Mouse (Mus musculus) heart, postnatal 4 days (tissue): Measurements from ENCODE around the gene Drap1. TPM values are rescaled to one million over a fixed set of nuclear protein-coding genes. Genes with fewer than 3 reads are reported as not detected.

Experiments
- DNase-seq: peaks from one replicate; pipeline ENCODE4 v3.0.0; 2021
- total RNA-seq, 2 experiments: library from RNA; stranded (reverse); gene quantifications; 2 replicates each; pipeline ENCODE4 v1.2.3; 2021

Gene Drap1
- total RNA-seq, 2 experiments from 2014 or later = 231 to 246 TPM

GRCm38 (mm10) chr19:5448354-5449150, 23.8 kb upstream of the Drap1 start:
- no peak for DNase-seq

DNA sequence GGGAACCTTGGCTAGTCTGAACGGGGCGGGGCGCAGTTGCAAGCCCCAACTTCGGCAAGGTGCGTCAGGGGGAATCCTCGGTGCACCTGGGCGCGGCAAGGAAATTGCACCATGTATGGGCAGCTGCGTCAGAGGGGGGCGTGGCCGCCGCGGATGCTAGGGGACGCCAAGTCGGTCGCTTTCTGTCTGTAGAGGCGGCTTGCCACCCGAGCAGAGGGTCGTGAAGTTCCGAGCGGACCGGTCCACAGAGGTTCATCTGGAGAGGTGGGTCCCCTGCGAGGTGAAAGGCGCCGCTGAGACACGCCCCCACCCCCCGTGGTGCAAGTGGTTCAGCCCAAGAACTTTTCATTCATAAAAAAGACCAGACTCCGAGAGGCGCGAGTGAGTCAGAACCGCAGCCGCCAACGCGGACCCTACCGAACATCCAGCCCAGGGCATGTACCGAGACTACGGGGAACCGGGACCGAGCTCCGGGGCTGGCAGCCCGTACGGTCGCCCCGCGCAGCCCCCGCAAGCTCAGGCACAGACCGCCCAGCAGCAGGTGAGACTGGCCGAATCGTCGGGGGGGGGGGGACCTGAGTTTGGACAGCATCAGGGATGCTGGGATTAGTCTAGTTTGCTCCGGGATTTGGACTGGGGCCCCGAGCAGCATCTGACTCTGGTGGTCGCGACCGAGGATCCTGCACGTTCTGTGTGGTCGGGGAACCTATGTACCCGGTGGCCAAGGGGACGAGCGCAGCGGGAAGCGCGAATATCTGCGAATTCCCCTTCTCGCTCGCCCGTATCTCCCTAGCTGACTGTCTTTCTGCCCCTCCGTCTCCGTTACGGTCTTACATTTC, 23.0 kb upstream of the Drap1 start, which contains the start of gene Fosl1:
Fosl1 (plus strand) TSS at position 33 of the 839 bp plus-strand sequence.
- peak; percentile 69 for DNase-seq

DNA sequence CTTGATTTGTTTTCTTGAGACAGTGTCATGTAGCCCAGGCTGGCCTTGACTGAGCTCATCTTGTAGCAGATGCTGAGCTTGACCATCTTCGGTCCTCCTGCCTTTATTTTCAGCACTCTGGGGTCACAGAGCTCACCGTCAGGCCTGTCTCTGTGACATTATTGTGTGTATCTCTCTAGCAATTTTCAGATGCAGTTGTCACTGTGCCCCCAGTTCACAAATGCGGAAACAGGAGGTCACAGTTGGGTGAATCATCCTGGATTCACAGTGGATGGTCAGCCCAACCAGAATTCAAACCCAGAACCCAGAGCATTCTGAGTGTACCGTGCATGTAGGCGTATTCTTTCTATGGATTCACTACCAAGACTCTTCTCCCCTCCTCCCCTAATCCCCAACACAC, 21.0 kb upstream of the Drap1 start:
- no peak for DNase-seq

- DNase-seq = no peak
Observed at GRCm38 (mm10) chr19:5444954-5445353, 20.2 kb upstream of the Drap1 start.

- no peak for DNase-seq
Observed at GRCm38 (mm10) chr19:5444371-5444908, 19.7 kb upstream of the Drap1 start.

DNA sequence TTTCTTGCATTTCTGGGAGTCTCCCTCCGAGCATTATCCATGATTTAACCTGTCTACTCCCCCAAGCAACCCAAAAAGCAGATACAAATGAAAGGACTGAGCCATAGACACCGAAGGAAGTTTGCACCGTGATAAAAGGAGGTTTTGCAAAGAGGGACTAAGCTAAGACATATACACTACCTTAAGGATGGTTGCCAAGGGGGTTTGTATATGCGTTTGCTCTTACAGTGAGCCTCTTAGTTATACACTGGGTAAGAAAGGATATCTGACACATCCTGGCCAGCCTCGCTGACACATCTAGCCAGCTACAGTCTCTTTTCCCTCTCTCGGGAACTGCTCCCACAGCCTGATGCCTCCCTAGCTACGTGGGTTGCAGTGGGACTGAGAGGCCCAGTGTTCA, 9.2 kb upstream of the Drap1 start:
- no peak for DNase-seq

GRCm38 (mm10) chr19:5432992-5433852, 8.4 kb upstream of the Drap1 start:
- DNase-seq = peak; percentile 64

DNA sequence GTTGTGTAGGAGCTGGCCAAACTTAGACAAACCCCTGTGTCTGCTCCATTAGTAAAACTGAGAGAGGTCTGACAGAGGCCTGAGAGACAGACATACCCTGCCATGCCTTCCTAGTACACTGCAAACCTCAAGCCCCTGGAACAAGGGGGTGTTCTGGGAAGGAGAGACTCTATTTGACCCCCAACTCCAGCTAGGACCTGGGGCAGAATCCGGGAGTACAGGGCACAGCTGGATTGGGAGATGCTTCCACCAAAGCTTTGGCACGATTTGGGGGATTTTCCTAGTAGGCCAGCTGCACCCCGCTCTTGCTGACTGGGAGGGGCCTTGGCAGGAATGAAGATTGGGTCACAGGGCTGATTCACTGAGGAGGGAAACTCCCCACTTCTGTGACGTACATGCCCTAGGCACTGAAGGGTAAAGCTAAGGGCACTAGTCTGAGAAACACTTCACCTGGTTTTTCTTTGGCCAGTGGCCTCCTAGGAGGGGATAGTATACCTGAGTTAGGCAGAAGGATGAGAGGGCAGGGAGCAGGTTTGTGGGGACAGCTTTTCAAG, 7.2 kb upstream of the Drap1 start:
- no peak for DNase-seq

- no peak for DNase-seq
Observed at GRCm38 (mm10) chr19:5430408-5430807, 5.6 kb upstream of the Drap1 start.

- peak; percentile 69 for DNase-seq
Observed at GRCm38 (mm10) chr19:5429806-5430205, 5.0 kb upstream of the Drap1 start.

- no peak for DNase-seq
Observed at GRCm38 (mm10) chr19:5429219-5429618, 4.4 kb upstream of the Drap1 start.

- DNase-seq = peak; percentile 55
Observed at GRCm38 (mm10) chr19:5428083-5428482, 3.3 kb upstream of the Drap1 start.

GRCm38 (mm10) chr19:5426640-5427290, 2.0 kb upstream of the Drap1 start:
- no peak for DNase-seq

GRCm38 (mm10) chr19:5425906-5426565, 1.3 kb upstream of the Drap1 start:
- no peak for DNase-seq

- DNase-seq = peak; percentile 76
Observed at GRCm38 (mm10) chr19:5424092-5424781, 542 bp downstream of the Drap1 start.

DNA sequence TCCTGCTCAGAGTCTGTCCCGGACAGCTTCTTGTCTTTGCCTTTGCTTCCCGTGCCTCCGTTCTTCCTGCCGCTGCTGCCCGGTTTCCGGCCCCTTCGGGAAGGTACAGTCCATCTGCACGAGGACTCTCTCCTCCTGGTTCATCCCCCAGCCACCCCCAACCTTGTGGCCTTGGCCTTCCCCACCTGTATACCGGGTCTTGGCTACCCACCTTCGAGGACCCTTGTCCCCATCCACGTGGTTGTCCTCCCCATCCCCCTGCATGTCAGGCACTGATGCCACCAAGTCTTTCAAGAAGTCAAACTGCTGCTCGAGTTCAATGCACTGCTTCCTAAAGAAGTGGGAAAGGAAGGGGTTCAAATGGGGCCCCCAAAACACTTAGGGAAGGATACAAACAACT, 1.2 kb downstream of the Drap1 start:
- DNase-seq = no peak

DNA sequence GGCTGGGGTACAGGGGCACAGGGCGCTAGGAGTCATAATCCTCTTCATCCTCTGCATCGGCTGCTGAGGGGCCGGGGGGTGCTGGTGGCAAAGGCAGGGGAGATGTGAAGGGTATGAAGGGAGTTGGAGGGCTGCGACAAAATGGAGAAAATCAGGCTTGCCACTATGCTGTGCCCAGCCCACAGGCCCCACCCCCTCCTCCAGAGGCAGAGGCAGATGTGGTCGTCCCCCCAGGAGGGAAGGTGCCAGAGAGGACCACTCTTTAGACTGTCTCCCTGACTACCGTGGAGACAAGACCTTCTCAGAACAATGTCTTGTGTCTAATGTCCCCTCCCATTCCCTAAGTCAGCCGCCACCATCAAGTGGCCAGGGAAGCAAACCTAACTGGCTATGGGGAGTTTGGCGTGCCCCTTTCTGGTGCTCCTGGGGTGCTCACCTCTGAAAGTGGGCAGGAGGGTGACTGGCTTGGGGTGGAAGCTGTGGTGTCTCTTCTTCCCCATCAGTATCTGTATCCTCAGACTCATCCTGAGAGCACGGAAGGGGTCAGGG, 1.8 kb downstream of the Drap1 start:
- no peak for DNase-seq

- DNase-seq = no peak
Observed at GRCm38 (mm10) chr19:5422267-5422666, 2.5 kb downstream of the Drap1 start.

DNA sequence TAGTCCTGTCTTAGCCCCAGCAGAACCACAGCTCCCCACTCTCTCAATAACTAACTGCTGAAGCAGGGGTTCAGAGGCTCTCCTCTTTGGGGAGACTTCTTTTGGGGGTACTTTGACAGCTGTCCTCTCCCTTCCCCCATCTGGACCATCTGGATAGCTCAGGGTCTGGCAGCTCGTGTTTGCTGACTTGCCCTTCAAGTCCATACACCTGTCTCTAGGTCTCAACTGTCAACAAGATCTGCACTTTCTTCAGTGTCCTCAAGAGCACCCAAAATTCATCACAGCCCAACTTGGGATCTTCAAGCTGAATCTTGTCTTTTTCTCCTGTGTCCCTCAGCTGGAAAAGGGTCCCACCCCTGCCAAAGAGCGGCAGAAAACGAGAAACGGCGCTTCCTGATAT, 3.0 kb downstream of the Drap1 start:
- no peak for DNase-seq

- no peak for DNase-seq
Observed at GRCm38 (mm10) chr19:5420579-5420978, 4.2 kb downstream of the Drap1 start.
